11 mouse cellular contexts compared by ENCODE assay signal in genomic region chr2:125941111-125941785, GRCm38 (mm10).
DNase-seq lines count a peak whose midpoint lies in the region.
"Had no signal": no experiment of that assay in that cellular context is flagged by ENCODE, and none has a peak within 500 bp of the region (broad histone marks: within the 10 kb centered on the region; RNA-seq: fewer than 3 reads in every experiment).

No protein-coding gene starts in this region.

- no peaks in the 10 kb centered on the region for H3K9me3 ChIP-seq in heart, embryonic 10.5 days
- H3K9me3 ChIP-seq: limb, embryonic 12.5 days had no signal

- peak overlapping the region; percentile 13; the same call in 1 of the 2 replicates for H3K27ac ChIP-seq in heart, embryonic 10.5 days
- H3K27ac ChIP-seq: limb, embryonic 12.5 days had no signal

- no peak for DNase-seq in heart, embryonic 10.5 days (ENCODE audit: low spot score)
- DNase-seq in heart, adult 8-10 months (ENCODE audit: low spot score): no peak
- DNase-seq in right cerebral cortex, adult 18-20 months: peak; percentile 46
- no peak for DNase-seq in right cerebral cortex, postnatal 10 days (ENCODE audit: low spot score in 2 of 2)
- peak; percentile 75 for DNase-seq in adrenal gland, adult 8-10 months
- DNase-seq in skeletal muscle tissue, adult 2 months (ENCODE audit: low read depth, low spot score): peak; percentile 48
- no peak for DNase-seq in cerebellum, postnatal 14 days
- DNase-seq in cerebellum, postnatal 36 days: no peak
- DNase-seq: heart, postnatal 4 days; liver, postnatal 0 days had no signal

- H3K4me3 ChIP-seq in heart, embryonic 10.5 days: no peak overlapping the region
- H3K4me3 ChIP-seq: limb, embryonic 12.5 days had no signal

- WGBS in heart, embryonic 10.5 days: 65% methylated on average over 6 of the region's 6 CpGs

- peaks cover 10% of the 10 kb centered on the region; the same call in 1 of the 2 replicates for H3K36me3 ChIP-seq in heart, embryonic 10.5 days
- H3K36me3 ChIP-seq: limb, embryonic 12.5 days had no signal

- no peaks in the 10 kb centered on the region for H3K27me3 ChIP-seq in heart, embryonic 10.5 days (ENCODE audit: insufficient read depth, poor library complexity, severe bottlenecking)
- H3K27me3 ChIP-seq: limb, embryonic 12.5 days had no signal

- peaks cover 12% of the 10 kb centered on the region for H3K4me1 ChIP-seq in heart, embryonic 10.5 days
- H3K4me1 ChIP-seq: limb, embryonic 12.5 days had no signal

Comparison
In these comparisons a context has a peak if more than half of its experiments do, and no peak if none do; other contexts are left out.
1. DNase-seq: peak in right cerebral cortex, adult 18-20 months (single experiment), adrenal gland, adult 8-10 months (single experiment) and skeletal muscle tissue, adult 2 months (single experiment); none in heart, embryonic 10.5 days (single experiment), heart, adult 8-10 months (single experiment), right cerebral cortex, postnatal 10 days (0 of 2), cerebellum, postnatal 14 days (0 of 2) and cerebellum, postnatal 36 days (0 of 2).